Mouse (Mus musculus): Measurements from ENCODE around the gene Atg4a-ps. TPM values are rescaled to one million over a fixed set of nuclear protein-coding genes. Genes with fewer than 3 reads are reported as not detected.
"Not testable (repeated sequence)": the region's sequence is repeated elsewhere in the genome, so short reads cannot be mapped to it uniquely, and the experiment has no call there.

Gene Atg4a-ps
- polyA plus RNA-seq (2014; fragmentation: Nextera tagmentation; extraction: Ambion mirVana): 0.28 TPM in 1 of 2 replicates, not detected in the other

- H3K27ac ChIP-seq (ENCODE audit: low read length); H3K36me3 ChIP-seq (ENCODE audit: control insufficient read depth, insufficient read depth, low read length): not testable (repeated sequence)
- 76% methylated on average over 2 of the region's 2 CpGs for WGBS
Observed at GRCm38 (mm10) chr3:103645968-103646367, at the start of gene Atg4a-ps. Gene Atg4a-ps, minus strand, starts transcription at chr3:103646068.

GRCm38 (mm10) chr3:103695556-103695955, 49.7 kb upstream of the Atg4a-ps start:
- H3K36me3 ChIP-seq (ENCODE audit: control insufficient read depth, insufficient read depth, low read length): no peaks in the 10 kb centered on the region
- H3K9me3 ChIP-seq (ENCODE audit: control insufficient read depth, low read depth, low read length): no peaks in the 10 kb centered on the region

More at GRCm38 (mm10) chr3:103645968-103646367, at the start of gene Atg4a-ps:
- H3K4me3 ChIP-seq (ENCODE audit: low read depth, low read length); ATAC-seq (ENCODE audit: insufficient number of reproducible peaks, insufficient read depth, low FRiP score, low read depth); H3K4me1 ChIP-seq (ENCODE audit: control insufficient read depth, insufficient read depth, low read length); H3K9me3 ChIP-seq (ENCODE audit: control insufficient read depth, low read depth, low read length); H3K9ac ChIP-seq (replicated peaks; ENCODE audit: low read depth, low read length); H3K27me3 ChIP-seq (ENCODE audit: control insufficient read depth, insufficient read depth, low read length); H3K4me2 ChIP-seq (replicated peaks; ENCODE audit: low read depth, low read length): not testable (repeated sequence)

GRCm38 (mm10) chr3:103690506-103690905, 44.6 kb upstream of the Atg4a-ps start:
- Histone ChIP-seq H3K27me3 (ENCODE audit: control insufficient read depth, insufficient read depth, low read length) (no peaks in the 10 kb centered on the region), H3K27ac (ENCODE audit: low read length) (no peak overlapping the region), H3K9me3 (ENCODE audit: control insufficient read depth, low read depth, low read length) (no peaks in the 10 kb centered on the region), H3K9ac (replicated peaks; ENCODE audit: low read depth, low read length) (no peak overlapping the region), H3K36me3 (ENCODE audit: control insufficient read depth, insufficient read depth, low read length) (no peaks in the 10 kb centered on the region), H3K4me1 (ENCODE audit: control insufficient read depth, insufficient read depth, low read length) (no peaks in the 10 kb centered on the region), H3K4me3 (ENCODE audit: low read depth, low read length) (no peak overlapping the region), H3K4me2 (replicated peaks; ENCODE audit: low read depth, low read length) (no peak overlapping the region)
- ATAC-seq (ENCODE audit: insufficient number of reproducible peaks, insufficient read depth, low FRiP score, low read depth): no peak
- WGBS: 88% methylated on average over 3 of the region's 3 CpGs

More at GRCm38 (mm10) chr3:103695556-103695955, 49.7 kb upstream of the Atg4a-ps start:
- no peak overlapping the region for H3K27ac ChIP-seq (ENCODE audit: low read length)
- H3K27me3 ChIP-seq (ENCODE audit: control insufficient read depth, insufficient read depth, low read length): no peaks in the 10 kb centered on the region
- ATAC-seq (ENCODE audit: insufficient number of reproducible peaks, insufficient read depth, low FRiP score, low read depth): no peak
- H3K9ac ChIP-seq (replicated peaks; ENCODE audit: low read depth, low read length): no peak overlapping the region
- no peaks in the 10 kb centered on the region for H3K4me1 ChIP-seq (ENCODE audit: control insufficient read depth, insufficient read depth, low read length)
- 46% methylated on average over 3 of the region's 3 CpGs for WGBS
- no peak overlapping the region for H3K4me2 ChIP-seq (replicated peaks; ENCODE audit: low read depth, low read length)
- H3K4me3 ChIP-seq (ENCODE audit: low read depth, low read length): no peak overlapping the region

GRCm38 (mm10) chr3:103689043-103689442, 43.2 kb upstream of the Atg4a-ps start:
- no peak overlapping the region for H3K4me3 ChIP-seq (ENCODE audit: low read depth, low read length)
- no peak overlapping the region for H3K4me2 ChIP-seq (replicated peaks; ENCODE audit: low read depth, low read length)
- H3K9me3 ChIP-seq (ENCODE audit: control insufficient read depth, low read depth, low read length): no peaks in the 10 kb centered on the region
- H3K36me3 ChIP-seq (ENCODE audit: control insufficient read depth, insufficient read depth, low read length): no peaks in the 10 kb centered on the region
- ATAC-seq (ENCODE audit: insufficient number of reproducible peaks, insufficient read depth, low FRiP score, low read depth): no peak
- no peaks in the 10 kb centered on the region for H3K4me1 ChIP-seq (ENCODE audit: control insufficient read depth, insufficient read depth, low read length)
- H3K9ac ChIP-seq (replicated peaks; ENCODE audit: low read depth, low read length): no peak overlapping the region
- 48% methylated on average over 1 of the region's 1 CpGs for WGBS
- H3K27me3 ChIP-seq (ENCODE audit: control insufficient read depth, insufficient read depth, low read length): no peaks in the 10 kb centered on the region
- H3K27ac ChIP-seq (ENCODE audit: low read length): no peak overlapping the region

- H3K27ac ChIP-seq (ENCODE audit: low read length): no peak overlapping the region
- no peaks in the 10 kb centered on the region for H3K27me3 ChIP-seq (ENCODE audit: control insufficient read depth, insufficient read depth, low read length)
- WGBS: 27% methylated on average over 5 of the region's 5 CpGs
- H3K4me1 ChIP-seq (ENCODE audit: control insufficient read depth, insufficient read depth, low read length): no peaks in the 10 kb centered on the region
- H3K4me3 ChIP-seq (ENCODE audit: low read depth, low read length): no peak overlapping the region
- H3K36me3 ChIP-seq (ENCODE audit: control insufficient read depth, insufficient read depth, low read length): no peaks in the 10 kb centered on the region
- H3K4me2 ChIP-seq (replicated peaks; ENCODE audit: low read depth, low read length): no peak overlapping the region
- no peak for ATAC-seq (ENCODE audit: insufficient number of reproducible peaks, insufficient read depth, low FRiP score, low read depth)
- no peaks in the 10 kb centered on the region for H3K9me3 ChIP-seq (ENCODE audit: control insufficient read depth, low read depth, low read length)
- no peak overlapping the region for H3K9ac ChIP-seq (replicated peaks; ENCODE audit: low read depth, low read length)
Observed at GRCm38 (mm10) chr3:103683966-103684319, 38.1 kb upstream of the Atg4a-ps start.

GRCm38 (mm10) chr3:103683234-103683965, 37.5 kb upstream of the Atg4a-ps start:
- no peak overlapping the region for H3K4me3 ChIP-seq (ENCODE audit: low read depth, low read length)
- H3K9ac ChIP-seq (replicated peaks; ENCODE audit: low read depth, low read length): no peak overlapping the region
- no peak for ATAC-seq (ENCODE audit: insufficient number of reproducible peaks, insufficient read depth, low FRiP score, low read depth)
- H3K9me3 ChIP-seq (ENCODE audit: control insufficient read depth, low read depth, low read length): no peaks in the 10 kb centered on the region
- H3K4me1 ChIP-seq (ENCODE audit: control insufficient read depth, insufficient read depth, low read length): no peaks in the 10 kb centered on the region
- no peaks in the 10 kb centered on the region for H3K36me3 ChIP-seq (ENCODE audit: control insufficient read depth, insufficient read depth, low read length)
- no peaks in the 10 kb centered on the region for H3K27me3 ChIP-seq (ENCODE audit: control insufficient read depth, insufficient read depth, low read length)
- H3K4me2 ChIP-seq (replicated peaks; ENCODE audit: low read depth, low read length): no peak overlapping the region; the same call in 1 of the 2 replicates
- no peak overlapping the region for H3K27ac ChIP-seq (ENCODE audit: low read length)
- 9% methylated on average over 21 of the region's 21 CpGs for WGBS

GRCm38 (mm10) chr3:103682473-103682872, 36.6 kb upstream of the Atg4a-ps start:
- Histone ChIP-seq H3K4me2 (replicated peaks; ENCODE audit: low read depth, low read length) (no peak overlapping the region), H3K27ac (ENCODE audit: low read length) (no peak overlapping the region), H3K36me3 (ENCODE audit: control insufficient read depth, insufficient read depth, low read length) (no peaks in the 10 kb centered on the region), H3K4me1 (ENCODE audit: control insufficient read depth, insufficient read depth, low read length) (no peaks in the 10 kb centered on the region), H3K27me3 (ENCODE audit: control insufficient read depth, insufficient read depth, low read length) (no peaks in the 10 kb centered on the region), H3K9me3 (ENCODE audit: control insufficient read depth, low read depth, low read length) (no peaks in the 10 kb centered on the region), H3K9ac (replicated peaks; ENCODE audit: low read depth, low read length) (no peak overlapping the region), H3K4me3 (ENCODE audit: low read depth, low read length) (no peak overlapping the region)
- 52% methylated on average over 4 of the region's 4 CpGs for WGBS
- no peak for ATAC-seq (ENCODE audit: insufficient number of reproducible peaks, insufficient read depth, low FRiP score, low read depth)

- Histone ChIP-seq H3K9me3 (ENCODE audit: control insufficient read depth, low read depth, low read length) (no peaks in the 10 kb centered on the region), H3K9ac (replicated peaks; ENCODE audit: low read depth, low read length) (no peak overlapping the region), H3K36me3 (ENCODE audit: control insufficient read depth, insufficient read depth, low read length) (no peaks in the 10 kb centered on the region), H3K27ac (ENCODE audit: low read length) (no peak overlapping the region), H3K4me3 (ENCODE audit: low read depth, low read length) (no peak overlapping the region), H3K27me3 (ENCODE audit: control insufficient read depth, insufficient read depth, low read length) (no peaks in the 10 kb centered on the region), H3K4me1 (ENCODE audit: control insufficient read depth, insufficient read depth, low read length) (no peaks in the 10 kb centered on the region), H3K4me2 (replicated peaks; ENCODE audit: low read depth, low read length) (no peak overlapping the region)
- 50% methylated on average over 6 of the region's 6 CpGs for WGBS
- ATAC-seq (ENCODE audit: insufficient number of reproducible peaks, insufficient read depth, low FRiP score, low read depth): no peak
Observed at GRCm38 (mm10) chr3:103678811-103679210, 32.9 kb upstream of the Atg4a-ps start.

GRCm38 (mm10) chr3:103672716-103673115, 26.8 kb upstream of the Atg4a-ps start:
- ATAC-seq (ENCODE audit: insufficient number of reproducible peaks, insufficient read depth, low FRiP score, low read depth): no peak

More at GRCm38 (mm10) chr3:103672716-103673115, 26.8 kb upstream of the Atg4a-ps start:
- H3K27me3 ChIP-seq (ENCODE audit: control insufficient read depth, insufficient read depth, low read length): no peaks in the 10 kb centered on the region
- no peaks in the 10 kb centered on the region for H3K4me1 ChIP-seq (ENCODE audit: control insufficient read depth, insufficient read depth, low read length)
- 21% methylated on average over 7 of the region's 7 CpGs for WGBS
- no peak overlapping the region for H3K9ac ChIP-seq (replicated peaks; ENCODE audit: low read depth, low read length)
- no peak overlapping the region for H3K4me2 ChIP-seq (replicated peaks; ENCODE audit: low read depth, low read length)
- H3K9me3 ChIP-seq (ENCODE audit: control insufficient read depth, low read depth, low read length): no peaks in the 10 kb centered on the region
- no peak overlapping the region for H3K4me3 ChIP-seq (ENCODE audit: low read depth, low read length)
- H3K27ac ChIP-seq (ENCODE audit: low read length): no peak overlapping the region
- no peaks in the 10 kb centered on the region for H3K36me3 ChIP-seq (ENCODE audit: control insufficient read depth, insufficient read depth, low read length)

All from stomach, embryonic 14.5 days (tissue).